Mouse (Mus musculus): ENCODE data around the gene 1700020D05Rik.
"Not testable (repeated sequence)": the region's sequence is repeated elsewhere in the genome, so short reads cannot be mapped to it uniquely, and the experiment has no call there.

- peak; percentile 8; the same call in 1 of the 2 replicates for TF ChIP-seq CTCF (conservative IDR thresholded peaks at IDR 0.05; ENCODE audit: low read length)
- not testable (repeated sequence) for TF ChIP-seq NANOG, POU5F1 (IDR thresholded peaks at IDR 0.05; ENCODE audit: borderline replicate concordance, low read length)
These were observed 10.3 kb downstream of the 1700020D05Rik start for GRCm38 (mm10) chr19:5493301-5493721.
